Mouse (Mus musculus) embryonic fibroblast, embryonic 13.5 days (primary cell): ENCODE results near the gene Mrps34.

Source experiments
- CTCF ChIP-seq: IDR thresholded peaks from 2 replicates; pipeline ENCODE4 v1.5.1; 2011; ENCODE audit warnings: mild to moderate bottlenecking, control low read depth, low read length, moderate library complexity, borderline replicate concordance; ENCODE audit not compliant: insufficient read depth
- POLR2A ChIP-seq: IDR thresholded peaks from 2 replicates; pipeline ENCODE4 v1.6.1; 2011; ENCODE audit warnings: low read depth, mild to moderate bottlenecking, control low read depth, low read length, moderate library complexity

DNA sequence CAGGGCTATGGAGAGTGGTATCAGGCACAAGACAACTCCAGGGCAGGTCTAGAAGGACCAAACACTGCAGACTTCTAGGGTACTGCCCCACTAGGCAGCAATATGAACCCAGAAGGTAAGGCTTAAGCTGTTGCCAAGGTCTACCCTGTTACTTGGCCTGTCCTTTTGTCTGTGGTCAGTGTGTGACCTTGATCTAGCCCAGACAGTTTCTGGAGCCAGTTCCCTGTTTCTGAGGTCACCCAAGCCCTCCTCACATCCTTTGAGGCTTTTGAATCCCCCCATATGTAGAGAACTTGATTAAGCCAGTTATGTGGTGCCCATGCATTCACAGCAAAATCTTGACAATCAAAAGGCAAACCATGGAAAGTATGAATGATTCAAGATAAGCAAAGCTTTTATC is 40.8 kb downstream of the Mrps34 start:
- TF ChIP-seq CTCF (no peak), POLR2A (no peak)
